Mouse (Mus musculus) inflammation-experienced regulatory T-cells, adult 6 months (primary cell): Measurements from ENCODE around the gene Cuedc1. TPM values are rescaled to one million over a fixed set of nuclear protein-coding genes. Genes with fewer than 3 reads are reported as not detected.

ENCODE experiments used
- ATAC-seq: one replicate; pipeline ENCODE4 v1.8.0; 2017
- polyA plus RNA-seq, 3 experiments: library from polyadenylated mRNA; unstranded; fragments of 100-300 nt; shearing (Covaris generic); gene quantifications; one replicate each; pipeline ENCODE4 v1.2.1; 2017

Cuedc1 gene
- polyA plus RNA-seq, 3 experiments from 2014 or later: 2.0 to 6.4 (median 5.2) TPM

GRCm38 (mm10) chr11:88148638-88149279, 50.9 kb downstream of the Cuedc1 start:
- ATAC-seq: no peak

GRCm38 (mm10) chr11:88151379-88152155, 53.7 kb downstream of the Cuedc1 start:
- no peak for ATAC-seq

GRCm38 (mm10) chr11:88153880-88154279, 56.0 kb downstream of the Cuedc1 start:
- no peak for ATAC-seq

GRCm38 (mm10) chr11:88154500-88154899, 56.6 kb downstream of the Cuedc1 start:
- ATAC-seq: no peak

- no peak for ATAC-seq
Observed at GRCm38 (mm10) chr11:88155451-88155850, 57.6 kb downstream of the Cuedc1 start.

- no peak for ATAC-seq
Observed at GRCm38 (mm10) chr11:88155998-88156397, 58.1 kb downstream of the Cuedc1 start.

- no peak for ATAC-seq
Observed at GRCm38 (mm10) chr11:88156403-88156802, 58.5 kb downstream of the Cuedc1 start.

GRCm38 (mm10) chr11:88158842-88159246, 61.0 kb downstream of the Cuedc1 start:
- no peak for ATAC-seq

GRCm38 (mm10) chr11:88159389-88159788, 61.5 kb downstream of the Cuedc1 start:
- no peak for ATAC-seq

- ATAC-seq: no peak
Observed at GRCm38 (mm10) chr11:88160316-88160715, 62.5 kb downstream of the Cuedc1 start.

- no peak for ATAC-seq
Observed at GRCm38 (mm10) chr11:88161051-88161581, 63.3 kb downstream of the Cuedc1 start.

- ATAC-seq: peak; percentile 64
Observed at GRCm38 (mm10) chr11:88161651-88162362, 63.9 kb downstream of the Cuedc1 start.

- no peak for ATAC-seq
Observed at GRCm38 (mm10) chr11:88162740-88163139, 64.9 kb downstream of the Cuedc1 start.

GRCm38 (mm10) chr11:88164213-88164723, 66.4 kb downstream of the Cuedc1 start:
- no peak for ATAC-seq

- no peak for ATAC-seq
Observed at GRCm38 (mm10) chr11:88164801-88165377, 67.0 kb downstream of the Cuedc1 start.

- ATAC-seq: no peak
Observed at GRCm38 (mm10) chr11:88165683-88166364, 68.0 kb downstream of the Cuedc1 start.

GRCm38 (mm10) chr11:88166471-88166870, 68.6 kb downstream of the Cuedc1 start:
- no peak for ATAC-seq

GRCm38 (mm10) chr11:88168611-88169010, 70.8 kb downstream of the Cuedc1 start:
- no peak for ATAC-seq

GRCm38 (mm10) chr11:88169531-88170040, 71.7 kb downstream of the Cuedc1 start:
- ATAC-seq: no peak

- no peak for ATAC-seq
Observed at GRCm38 (mm10) chr11:88170606-88171005, 72.7 kb downstream of the Cuedc1 start.

- no peak for ATAC-seq
Observed at GRCm38 (mm10) chr11:88171876-88172442, 74.1 kb downstream of the Cuedc1 start.
